Mouse (Mus musculus): ENCODE data around the gene Spred1. TPM values are rescaled to one million over a fixed set of nuclear protein-coding genes. Genes with fewer than 3 reads are reported as not detected.
"Not testable (repeated sequence)": the region's sequence is repeated elsewhere in the genome, so short reads cannot be mapped to it uniquely, and the experiment has no call there.

Gene Spred1
- polyA plus RNA-seq, 1 experiment from 2014 or later: 23.7 TPM

DNA sequence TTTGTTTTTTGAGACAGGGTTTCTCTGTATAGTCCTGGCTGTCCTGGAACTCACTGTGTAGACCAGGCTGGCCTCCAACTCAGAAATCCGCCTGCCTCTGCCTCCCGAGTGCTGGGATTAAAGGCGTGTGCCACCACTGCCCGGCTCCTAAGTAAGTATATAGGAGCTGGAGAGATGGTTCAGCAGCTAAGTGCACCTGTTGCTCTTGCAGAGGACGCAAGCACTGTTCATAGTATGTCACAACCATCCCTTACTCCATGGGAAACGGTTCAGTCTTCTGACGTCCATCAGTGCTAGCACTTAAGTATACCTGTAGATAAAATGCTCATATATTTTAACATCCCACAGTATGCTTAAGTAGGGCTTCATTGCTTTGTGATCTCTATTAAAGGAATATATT lies 9.9 kb downstream of the Spred1 start:
- not testable (repeated sequence) for H3K27ac ChIP-seq; H3K4me3 ChIP-seq (ENCODE audit: inconsistent target); H3K36me3 ChIP-seq (ENCODE audit: inconsistent target)
- peaks cover 100% of the 10 kb centered on the region for H3K79me2 ChIP-seq (ENCODE audit: inconsistent target)
- WGBS (ENCODE audit: missing documents): 94% methylated on average over 7 of the region's 7 CpGs

DNA sequence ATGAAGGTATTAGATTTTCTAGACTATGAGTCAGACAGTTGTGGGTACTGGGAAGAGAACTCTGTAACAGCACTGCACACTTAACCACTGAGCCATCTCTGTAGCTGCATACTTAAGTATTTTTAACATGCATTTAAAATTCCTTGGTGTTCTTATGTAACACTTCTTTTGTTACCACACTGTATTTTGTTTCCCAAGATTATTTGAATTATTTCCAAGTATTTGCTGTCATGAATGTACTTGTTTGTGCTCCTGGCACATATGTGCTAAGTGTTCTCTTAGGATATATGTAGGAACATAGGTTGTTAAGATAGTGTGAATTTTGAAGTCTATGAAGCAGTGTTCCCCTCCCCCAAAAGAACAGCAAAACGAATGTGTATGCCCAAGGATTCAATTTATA lies 10.7 kb downstream of the Spred1 start:
- H3K4me3 ChIP-seq (ENCODE audit: inconsistent target): no peak overlapping the region
- H3K27ac ChIP-seq: no peak overlapping the region
- no peaks in the 10 kb centered on the region for H3K36me3 ChIP-seq (ENCODE audit: inconsistent target)
- H3K79me2 ChIP-seq (ENCODE audit: inconsistent target): peaks cover 100% of the 10 kb centered on the region
- 81% methylated on average over 1 of the region's 1 CpGs for WGBS (ENCODE audit: missing documents)

DNA sequence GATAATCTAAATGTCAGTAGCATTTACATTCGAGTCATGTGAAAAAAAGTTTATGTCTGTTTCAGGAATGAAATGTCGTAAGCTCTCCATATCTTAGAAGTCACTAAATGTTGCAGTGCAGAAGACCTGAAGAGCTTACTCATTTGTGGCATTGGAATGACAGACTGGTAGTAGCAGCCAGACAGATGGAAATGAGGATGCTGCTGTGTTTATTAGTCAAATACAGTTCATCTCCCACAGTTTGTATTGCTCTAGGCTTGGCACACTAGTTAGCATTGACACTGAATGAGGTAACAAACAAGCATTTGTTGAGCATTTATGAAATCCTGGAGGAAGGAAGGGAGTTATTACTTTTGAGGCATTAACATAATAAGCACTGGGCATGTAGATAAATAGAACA lies 12.4 kb downstream of the Spred1 start:
- H3K27ac ChIP-seq: no peak overlapping the region
- WGBS (ENCODE audit: missing documents): 100% methylated on average over 2 of the region's 2 CpGs
- H3K36me3 ChIP-seq (ENCODE audit: inconsistent target): no peaks in the 10 kb centered on the region
- H3K79me2 ChIP-seq (ENCODE audit: inconsistent target): peaks cover 100% of the 10 kb centered on the region
- H3K4me3 ChIP-seq (ENCODE audit: inconsistent target): no peak overlapping the region

DNA sequence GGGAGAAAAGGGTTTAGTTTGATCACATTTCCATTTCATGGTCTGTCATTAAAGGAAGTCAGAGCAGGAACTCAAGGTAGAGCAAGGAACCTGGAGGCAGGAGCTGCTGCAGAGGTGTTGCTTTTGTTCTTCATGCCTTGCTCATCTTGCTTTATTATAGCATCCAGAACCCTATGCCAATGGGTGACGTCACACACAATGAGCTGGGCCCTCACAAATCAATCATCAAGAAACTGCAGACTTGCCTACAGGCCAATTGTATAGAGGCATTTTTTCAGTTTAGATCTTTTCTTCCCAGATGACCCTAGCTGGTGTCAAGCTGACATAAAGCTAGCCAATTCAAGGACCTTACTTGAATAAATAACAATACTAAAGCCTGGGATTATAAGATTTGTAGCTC lies 16.6 kb downstream of the Spred1 start:
- peaks cover 100% of the 10 kb centered on the region for H3K79me2 ChIP-seq (ENCODE audit: inconsistent target)
- H3K36me3 ChIP-seq (ENCODE audit: inconsistent target): no peaks in the 10 kb centered on the region
- H3K27ac ChIP-seq: no peak overlapping the region
- no peak overlapping the region for H3K4me3 ChIP-seq (ENCODE audit: inconsistent target)
- WGBS (ENCODE audit: missing documents): 89% methylated on average over 1 of the region's 1 CpGs

DNA sequence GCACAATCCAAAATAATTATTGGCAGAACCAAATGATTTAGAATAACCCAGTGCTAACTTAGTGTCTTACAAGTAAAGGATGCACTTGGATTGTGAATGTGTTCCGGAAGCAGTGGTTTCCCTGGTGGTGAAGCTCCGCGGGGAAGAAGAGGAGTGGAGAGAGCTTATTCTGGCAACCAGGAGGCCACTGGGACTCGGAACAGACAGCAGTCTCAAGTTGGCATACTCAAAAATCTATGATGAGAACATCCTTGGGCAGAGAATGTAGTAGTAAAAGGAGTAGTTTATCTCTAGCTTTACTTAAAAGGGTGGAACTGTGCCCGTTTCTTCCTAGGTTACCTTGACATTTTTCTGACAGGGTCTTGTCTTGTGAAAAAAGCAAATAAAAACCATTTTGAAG lies 17.8 kb downstream of the Spred1 start:
- H3K4me3 ChIP-seq (ENCODE audit: inconsistent target): no peak overlapping the region
- H3K36me3 ChIP-seq (ENCODE audit: inconsistent target): no peaks in the 10 kb centered on the region
- H3K79me2 ChIP-seq (ENCODE audit: inconsistent target): peaks cover 100% of the 10 kb centered on the region
- 87% methylated on average over 5 of the region's 5 CpGs for WGBS (ENCODE audit: missing documents)
- H3K27ac ChIP-seq: no peak overlapping the region

DNA sequence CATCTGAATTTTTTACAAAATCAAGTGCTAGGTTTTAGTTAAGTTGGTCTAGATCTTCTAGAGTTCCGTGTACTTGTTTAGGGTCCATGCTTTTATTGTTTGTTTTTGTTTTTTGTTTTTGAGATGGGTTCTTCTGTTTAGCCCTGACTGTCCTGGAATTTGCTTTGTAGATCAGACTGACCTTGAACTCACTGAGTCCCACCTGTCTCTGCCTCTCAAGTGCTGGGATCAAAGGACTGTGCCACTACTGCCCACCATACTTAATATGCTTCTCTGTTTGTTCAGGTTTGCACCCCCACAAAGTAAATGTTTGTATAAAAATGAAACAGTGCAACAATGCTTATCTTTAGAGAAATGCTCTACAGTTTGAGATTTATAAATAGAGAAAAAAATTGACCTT lies 18.8 kb downstream of the Spred1 start:
- Histone ChIP-seq H3K27ac (no peak overlapping the region), H3K79me2 (ENCODE audit: inconsistent target) (peaks cover 100% of the 10 kb centered on the region), H3K36me3 (ENCODE audit: inconsistent target) (no peaks in the 10 kb centered on the region), H3K4me3 (ENCODE audit: inconsistent target) (no peak overlapping the region)
- WGBS (ENCODE audit: missing documents): 100% methylated on average over 1 of the region's 1 CpGs

DNA sequence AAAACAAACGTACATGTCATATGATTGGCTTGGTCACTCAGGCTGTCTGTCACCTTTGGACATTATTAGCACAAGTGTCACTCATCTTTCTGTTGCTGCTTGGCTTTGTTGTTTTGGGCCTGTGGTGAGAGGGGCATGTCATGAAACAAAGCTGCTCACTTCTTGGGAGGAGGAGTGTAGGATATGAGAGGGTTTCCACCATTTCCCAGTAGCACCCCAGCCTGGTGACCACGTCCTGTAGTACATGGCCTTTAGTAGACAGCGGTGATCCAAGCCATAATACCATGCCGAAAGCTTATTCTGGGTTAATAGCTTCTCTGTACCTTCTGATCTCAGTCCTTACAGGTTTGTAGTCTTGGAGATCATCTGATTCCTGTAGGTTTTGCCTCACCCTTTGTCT lies 21.9 kb downstream of the Spred1 start:
- peaks cover 100% of the 10 kb centered on the region for H3K79me2 ChIP-seq (ENCODE audit: inconsistent target)
- no peak overlapping the region for H3K27ac ChIP-seq
- WGBS (ENCODE audit: missing documents): 89% methylated on average over 4 of the region's 4 CpGs
- no peak overlapping the region for H3K4me3 ChIP-seq (ENCODE audit: inconsistent target)
- H3K36me3 ChIP-seq (ENCODE audit: inconsistent target): no peaks in the 10 kb centered on the region

DNA sequence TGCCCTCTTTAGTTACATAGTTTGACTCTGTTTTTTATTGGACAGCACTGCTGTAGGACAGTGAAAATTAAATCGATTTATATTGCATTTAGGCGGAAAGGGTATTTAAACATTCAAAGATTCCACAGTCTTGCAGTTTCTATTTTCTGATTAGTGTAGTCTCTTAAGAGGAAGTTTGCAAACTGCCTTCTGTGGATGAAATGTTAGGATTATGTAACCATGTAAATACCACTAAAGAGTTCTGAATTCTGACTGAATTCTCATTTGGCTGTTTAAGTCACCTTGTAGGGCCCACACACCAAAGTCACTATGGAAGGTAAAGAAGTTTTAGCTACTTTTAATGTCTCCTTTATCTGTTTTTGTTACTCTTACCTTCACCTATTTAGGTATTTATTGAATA lies 24.9 kb downstream of the Spred1 start:
- Histone ChIP-seq H3K36me3 (ENCODE audit: inconsistent target) (no peaks in the 10 kb centered on the region), H3K79me2 (ENCODE audit: inconsistent target) (peaks cover 100% of the 10 kb centered on the region), H3K27ac (peak overlapping the region; percentile 24), H3K4me3 (ENCODE audit: inconsistent target) (no peak overlapping the region)
- WGBS (ENCODE audit: missing documents): 6% methylated on average over 2 of the region's 2 CpGs

DNA sequence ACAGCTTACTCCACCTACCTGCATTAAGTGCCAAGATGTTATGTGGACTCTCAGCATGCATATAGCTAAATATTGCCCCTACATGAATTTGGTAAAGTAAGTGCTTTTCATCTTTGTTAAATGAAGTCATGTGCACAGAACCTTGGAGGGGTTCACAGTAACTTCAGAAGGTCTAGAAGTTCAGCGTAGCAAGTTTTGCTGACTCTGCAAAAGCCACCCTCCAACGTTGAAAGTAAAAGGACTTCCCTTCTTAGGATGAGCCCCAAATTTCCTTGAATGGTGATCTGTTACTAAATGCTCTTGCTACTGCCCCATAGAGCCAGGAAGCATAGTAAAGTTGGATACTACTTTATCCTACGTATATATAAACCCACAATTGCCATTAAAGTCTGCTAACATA lies 25.4 kb downstream of the Spred1 start:
- WGBS (ENCODE audit: missing documents): 54% methylated on average over 3 of the region's 3 CpGs
- peaks cover 100% of the 10 kb centered on the region for H3K79me2 ChIP-seq (ENCODE audit: inconsistent target)
- no peaks in the 10 kb centered on the region for H3K36me3 ChIP-seq (ENCODE audit: inconsistent target)
- peak overlapping the region; percentile 24; the same call in 1 of the 2 replicates for H3K27ac ChIP-seq
- no peak overlapping the region for H3K4me3 ChIP-seq (ENCODE audit: inconsistent target)

DNA sequence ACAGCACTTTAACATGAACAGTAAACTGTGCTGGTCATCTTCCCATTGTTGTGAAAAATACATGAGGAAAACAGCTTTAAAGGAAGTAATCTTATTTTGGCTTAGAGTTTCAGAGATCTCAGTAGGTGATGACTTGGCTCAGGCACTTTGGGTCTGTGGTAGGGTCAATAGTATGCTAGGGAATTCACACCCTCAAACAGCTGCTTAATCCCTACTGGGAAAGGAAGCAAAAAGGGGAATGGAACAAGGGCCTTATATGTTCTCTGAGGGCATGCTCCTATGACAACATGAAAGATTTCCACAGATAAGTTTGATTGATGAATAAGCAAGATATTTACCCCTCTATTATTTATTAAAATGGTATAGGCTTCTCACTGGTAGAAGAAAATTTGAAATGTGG lies 31.0 kb downstream of the Spred1 start:
- H3K4me3 ChIP-seq (ENCODE audit: inconsistent target): no peak overlapping the region
- H3K27ac ChIP-seq: no peak overlapping the region

DNA sequence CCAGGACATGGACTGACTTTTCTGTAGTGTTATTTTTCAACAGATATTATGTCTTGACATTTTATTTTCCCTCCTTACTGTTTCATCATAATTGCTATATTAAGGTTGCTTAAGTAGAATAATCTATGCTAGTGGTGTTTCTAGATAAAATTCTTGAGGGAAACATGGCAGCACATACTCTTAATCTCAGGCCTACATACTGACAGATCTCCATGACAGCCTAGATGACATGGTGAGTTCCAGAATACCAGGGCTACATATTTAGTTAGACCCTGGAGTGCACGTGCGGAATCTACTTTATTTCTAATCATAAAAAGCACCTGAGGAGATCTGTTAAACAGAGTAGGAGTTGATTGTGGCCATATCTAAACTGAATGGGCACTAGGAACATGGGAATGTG lies 47.2 kb downstream of the Spred1 start:
- Histone ChIP-seq H3K79me2 (ENCODE audit: inconsistent target) (peaks cover 95% of the 10 kb centered on the region), H3K4me3 (ENCODE audit: inconsistent target) (no peak overlapping the region), H3K36me3 (ENCODE audit: inconsistent target) (peaks cover 5% of the 10 kb centered on the region; the same call in 1 of the 2 replicates), H3K27ac (no peak overlapping the region)
- 96% methylated on average over 2 of the region's 2 CpGs for WGBS (ENCODE audit: missing documents)

More for the DNA sequence above, 31.0 kb downstream of the Spred1 start:
- H3K79me2 ChIP-seq (ENCODE audit: inconsistent target): peaks cover 100% of the 10 kb centered on the region
- peaks cover 24% of the 10 kb centered on the region; the same call in 1 of the 2 replicates for H3K36me3 ChIP-seq (ENCODE audit: inconsistent target)

DNA sequence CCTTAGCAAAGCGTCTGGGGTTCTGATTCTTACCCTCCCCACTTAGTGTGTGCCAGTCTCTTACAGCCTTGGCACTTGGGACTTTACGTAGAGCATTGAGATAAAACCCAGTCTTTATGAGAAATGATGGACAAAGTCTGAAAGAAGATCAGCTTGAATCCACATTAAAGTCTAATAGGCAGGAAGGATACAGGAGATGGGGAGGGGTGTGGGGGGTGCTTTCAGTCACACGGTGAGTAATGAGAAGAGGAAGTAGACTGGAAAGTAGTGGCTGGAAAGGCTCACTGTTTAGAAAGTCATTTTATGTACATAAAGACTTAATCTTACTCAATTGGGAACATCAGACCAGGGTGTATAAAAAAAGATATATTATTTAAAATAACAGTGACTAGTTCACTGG lies 47.9 kb downstream of the Spred1 start:
- peaks cover 95% of the 10 kb centered on the region for H3K79me2 ChIP-seq (ENCODE audit: inconsistent target)
- no peak overlapping the region for H3K27ac ChIP-seq
- H3K4me3 ChIP-seq (ENCODE audit: inconsistent target): no peak overlapping the region
- 56% methylated on average over 3 of the region's 3 CpGs for WGBS (ENCODE audit: missing documents)
- H3K36me3 ChIP-seq (ENCODE audit: inconsistent target): peaks cover 5% of the 10 kb centered on the region; the same call in 1 of the 2 replicates

DNA sequence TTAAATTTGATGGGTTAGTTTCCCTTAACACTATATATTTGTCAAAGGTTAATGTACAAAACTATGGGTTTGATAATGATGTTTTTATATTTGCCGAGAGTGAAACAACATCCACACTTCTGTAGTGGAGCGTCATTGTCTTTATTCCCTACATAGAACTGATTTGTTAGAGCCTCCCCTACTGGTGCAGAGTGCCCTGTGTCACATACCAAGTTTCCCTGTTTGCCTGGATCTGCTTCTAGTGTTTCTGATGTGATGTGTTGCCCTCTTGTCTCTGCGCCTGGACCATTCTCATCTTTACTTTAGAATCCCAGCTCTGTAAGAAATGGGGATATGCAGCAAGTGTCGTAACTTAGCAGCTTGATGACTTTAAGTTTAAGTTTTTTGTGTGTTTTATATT lies 51.8 kb downstream of the Spred1 start:
- WGBS (ENCODE audit: missing documents): 93% methylated on average over 4 of the region's 4 CpGs
- peaks cover 24% of the 10 kb centered on the region for H3K36me3 ChIP-seq (ENCODE audit: inconsistent target)
- H3K79me2 ChIP-seq (ENCODE audit: inconsistent target): peaks cover 99% of the 10 kb centered on the region
- no peak overlapping the region for H3K4me3 ChIP-seq (ENCODE audit: inconsistent target)
- no peak overlapping the region for H3K27ac ChIP-seq

DNA sequence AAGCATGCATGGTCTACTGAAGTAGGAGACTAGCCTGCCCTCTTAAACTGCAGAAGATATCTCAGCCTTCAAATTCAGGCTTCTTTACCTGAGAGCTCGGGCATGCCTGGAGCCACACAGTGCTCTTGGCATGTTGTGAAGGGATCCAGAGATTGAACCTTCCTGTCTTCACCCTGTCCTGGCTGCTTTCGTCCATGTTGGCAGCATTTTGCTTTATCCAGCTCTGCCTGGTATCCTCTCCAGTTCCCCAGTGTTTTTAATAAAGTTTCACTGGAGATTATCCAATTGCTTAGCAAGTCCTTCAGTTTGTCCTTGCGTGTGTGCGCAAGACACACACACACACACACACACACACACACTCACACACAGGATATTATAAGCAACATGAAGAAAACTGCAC lies 54.9 kb downstream of the Spred1 start:
- WGBS (ENCODE audit: missing documents): 95% methylated on average over 4 of the region's 4 CpGs
- H3K27ac ChIP-seq: no peak overlapping the region

DNA sequence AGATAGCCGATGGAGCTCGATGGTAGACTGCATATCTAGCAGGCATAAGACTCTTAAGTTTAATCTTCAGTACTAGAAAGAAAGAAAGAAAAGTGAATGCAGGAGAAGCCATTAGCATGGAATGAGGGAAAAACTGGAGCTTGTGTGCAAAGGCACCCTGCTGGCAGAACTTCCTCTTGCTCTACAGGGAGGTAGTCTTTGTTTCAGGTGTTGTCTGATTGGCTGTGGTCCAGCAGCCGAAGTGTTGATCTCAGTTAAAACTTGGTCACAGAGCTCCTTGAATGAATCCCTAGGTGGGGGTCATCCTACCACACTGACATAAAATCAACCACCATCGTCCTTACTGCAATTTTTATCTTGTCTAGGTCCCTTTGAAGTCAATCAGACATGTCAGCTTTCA lies 55.8 kb downstream of the Spred1 start:
- H3K4me3 ChIP-seq (ENCODE audit: inconsistent target): no peak overlapping the region
- 93% methylated on average over 4 of the region's 4 CpGs for WGBS (ENCODE audit: missing documents)
- H3K27ac ChIP-seq: no peak overlapping the region
- peaks cover 28% of the 10 kb centered on the region for H3K36me3 ChIP-seq (ENCODE audit: inconsistent target)
- peaks cover 80% of the 10 kb centered on the region for H3K79me2 ChIP-seq (ENCODE audit: inconsistent target)

More for the DNA sequence above, 54.9 kb downstream of the Spred1 start:
- H3K79me2 ChIP-seq (ENCODE audit: inconsistent target): peaks cover 86% of the 10 kb centered on the region
- H3K36me3 ChIP-seq (ENCODE audit: inconsistent target): peaks cover 28% of the 10 kb centered on the region
- no peak overlapping the region for H3K4me3 ChIP-seq (ENCODE audit: inconsistent target)

DNA sequence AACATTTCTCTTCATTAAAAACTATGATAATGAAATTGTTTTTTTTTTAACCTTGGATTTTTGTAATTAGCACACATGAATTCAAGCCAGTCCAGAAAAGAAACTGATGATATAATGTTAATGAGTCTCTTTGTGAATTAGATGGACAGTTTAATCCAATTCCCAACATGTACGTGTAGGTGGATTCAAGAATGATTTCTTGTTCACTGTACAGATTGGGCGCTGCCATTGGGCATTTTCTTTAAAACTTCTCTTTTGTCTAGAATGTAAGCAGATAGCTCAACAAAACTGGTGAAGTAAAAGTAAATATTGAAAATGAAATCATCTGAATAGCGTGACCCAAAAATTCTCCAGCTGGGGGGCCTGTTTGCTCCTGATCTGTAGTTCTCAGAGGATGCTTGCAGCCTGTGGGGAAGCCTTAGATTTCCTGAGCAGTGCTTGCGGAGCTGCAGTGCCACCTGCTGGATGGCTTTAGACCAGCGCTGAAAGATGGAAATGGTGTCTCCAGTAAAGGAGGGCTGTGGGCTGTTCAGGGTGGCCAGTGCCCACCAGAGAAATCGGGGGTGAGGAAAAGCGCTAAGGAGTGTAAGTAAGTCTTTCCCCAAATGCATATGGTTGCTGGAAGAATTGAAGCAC lies 59.2 kb downstream of the Spred1 start:
- Histone ChIP-seq H3K79me2 (ENCODE audit: inconsistent target) (peaks cover 45% of the 10 kb centered on the region), H3K36me3 (ENCODE audit: inconsistent target) (peaks cover 32% of the 10 kb centered on the region), H3K27ac (no peak overlapping the region), H3K4me3 (ENCODE audit: inconsistent target) (no peak overlapping the region)
- WGBS (ENCODE audit: missing documents): 27% methylated on average over 6 of the region's 7 CpGs
